Mouse (Mus musculus) monocyte, adult 2 months (primary cell): ENCODE data around the gene Tcap.
A peak's percentile ranks its signal among the peaks of the same experiment; 100 is the strongest.
"Not testable (repeated sequence)": the region's sequence is repeated elsewhere in the genome, so short reads cannot be mapped to it uniquely, and the experiment has no call there.

Experiments used
- DNase-seq, 2 experiments: peaks; one replicate each; pipeline ENCODE4 v3.0.0; 2022; ENCODE audit warnings: low spot score in 2 of 2, low read depth in 1 of 2

The Tcap gene

DNA sequence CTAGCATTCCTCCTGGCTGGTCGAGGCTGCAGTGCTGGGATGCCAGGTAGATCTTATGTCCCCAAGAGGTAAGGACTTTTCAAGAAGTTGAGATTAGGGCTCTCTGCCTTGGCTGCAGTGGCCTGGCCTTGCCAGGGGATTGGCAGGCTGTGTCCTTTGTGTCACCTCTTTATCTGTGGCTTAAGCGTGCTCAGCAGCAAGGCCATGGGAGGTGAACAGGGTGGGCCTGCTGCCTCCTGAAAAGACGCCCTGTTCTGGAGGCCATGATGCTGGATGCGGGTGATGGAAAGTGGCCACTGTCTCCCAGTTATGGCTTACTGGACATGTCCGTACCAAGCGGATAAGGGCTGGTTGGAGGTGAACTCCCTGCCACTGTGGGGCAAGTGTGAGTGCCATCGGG is 4.2 kb upstream of the Tcap start:
- no peak for DNase-seq

DNA sequence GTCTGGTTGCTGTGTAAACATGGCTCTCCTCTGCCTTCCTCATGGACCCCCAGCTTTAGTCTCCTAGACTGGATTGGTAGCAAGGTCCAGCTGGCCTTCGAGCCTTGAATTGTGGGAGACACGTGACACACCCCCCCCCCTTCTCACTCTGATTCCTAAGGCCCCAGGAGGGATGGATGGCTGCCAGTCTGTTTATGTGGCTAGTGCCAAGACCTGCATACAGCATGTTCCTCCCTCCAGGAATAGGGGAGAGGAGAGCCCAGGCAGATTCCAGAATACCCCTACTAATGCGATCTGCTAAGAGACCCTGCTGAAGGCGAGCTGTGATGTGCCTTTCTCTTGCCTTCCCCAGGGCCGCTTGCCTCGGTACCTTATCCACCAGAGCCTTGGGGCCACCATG is 3.5 kb upstream of the Tcap start:
- no peak for DNase-seq

DNA sequence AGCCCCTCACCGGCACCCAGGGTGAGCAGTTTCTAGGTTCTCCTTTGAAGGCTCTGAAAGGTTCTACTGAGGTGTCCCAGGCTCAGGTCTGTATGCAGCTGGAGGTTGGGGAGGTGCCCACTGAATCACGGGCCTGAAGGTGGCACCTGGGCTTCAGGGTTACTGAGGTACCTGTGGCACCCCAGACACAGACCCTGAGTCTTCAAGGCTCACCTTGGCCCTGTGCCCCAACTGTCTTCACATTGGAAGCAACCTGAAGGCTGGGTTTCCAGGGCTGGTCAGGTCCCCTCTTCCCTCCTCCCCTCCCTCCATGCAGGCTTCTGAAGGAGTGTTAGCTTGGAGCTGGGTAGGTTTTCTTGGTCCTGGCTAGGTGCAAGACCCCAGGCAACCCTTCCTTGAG is 2.0 kb upstream of the Tcap start:
- no peak for DNase-seq

DNA sequence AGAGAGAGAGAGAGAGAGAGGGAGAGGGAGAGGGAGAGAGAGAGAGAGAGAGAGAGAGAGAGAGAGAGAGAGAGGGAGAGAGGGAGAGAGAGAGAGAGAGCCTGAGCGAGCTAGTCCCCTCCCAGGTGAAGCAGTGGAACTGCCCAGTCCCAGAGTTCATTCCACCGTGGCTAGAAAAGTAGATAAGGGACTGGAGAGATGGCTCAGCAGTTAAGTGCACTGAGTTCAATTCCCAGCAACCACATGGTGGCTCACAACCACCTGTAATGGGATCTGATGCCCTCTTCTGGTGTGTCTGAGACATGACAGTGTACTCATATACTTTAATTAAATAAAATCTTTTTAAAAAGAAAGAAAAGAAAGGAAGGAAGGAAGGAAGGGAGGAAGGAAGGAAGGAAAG is 1.2 kb upstream of the Tcap start:
- DNase-seq: not testable (repeated sequence)

DNA sequence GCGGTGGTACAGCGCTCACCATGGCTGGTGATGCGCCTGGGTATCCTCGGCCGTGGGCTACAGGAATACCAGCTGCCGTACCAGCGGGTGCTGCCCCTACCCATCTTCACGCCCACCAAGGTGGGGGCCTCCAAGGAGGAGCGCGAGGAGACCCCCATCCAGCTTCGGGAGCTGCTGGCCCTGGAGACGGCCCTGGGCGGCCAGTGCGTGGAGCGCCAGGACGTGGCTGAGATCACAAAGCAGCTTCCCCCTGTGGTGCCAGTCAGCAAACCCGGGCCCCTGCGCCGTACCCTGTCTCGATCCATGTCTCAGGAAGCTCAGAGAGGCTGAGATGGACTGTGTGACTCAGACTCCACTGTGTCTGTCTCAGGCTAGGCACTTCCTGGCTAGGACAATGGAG is 605 bp downstream of the Tcap start:
- DNase-seq: no peak

DNA sequence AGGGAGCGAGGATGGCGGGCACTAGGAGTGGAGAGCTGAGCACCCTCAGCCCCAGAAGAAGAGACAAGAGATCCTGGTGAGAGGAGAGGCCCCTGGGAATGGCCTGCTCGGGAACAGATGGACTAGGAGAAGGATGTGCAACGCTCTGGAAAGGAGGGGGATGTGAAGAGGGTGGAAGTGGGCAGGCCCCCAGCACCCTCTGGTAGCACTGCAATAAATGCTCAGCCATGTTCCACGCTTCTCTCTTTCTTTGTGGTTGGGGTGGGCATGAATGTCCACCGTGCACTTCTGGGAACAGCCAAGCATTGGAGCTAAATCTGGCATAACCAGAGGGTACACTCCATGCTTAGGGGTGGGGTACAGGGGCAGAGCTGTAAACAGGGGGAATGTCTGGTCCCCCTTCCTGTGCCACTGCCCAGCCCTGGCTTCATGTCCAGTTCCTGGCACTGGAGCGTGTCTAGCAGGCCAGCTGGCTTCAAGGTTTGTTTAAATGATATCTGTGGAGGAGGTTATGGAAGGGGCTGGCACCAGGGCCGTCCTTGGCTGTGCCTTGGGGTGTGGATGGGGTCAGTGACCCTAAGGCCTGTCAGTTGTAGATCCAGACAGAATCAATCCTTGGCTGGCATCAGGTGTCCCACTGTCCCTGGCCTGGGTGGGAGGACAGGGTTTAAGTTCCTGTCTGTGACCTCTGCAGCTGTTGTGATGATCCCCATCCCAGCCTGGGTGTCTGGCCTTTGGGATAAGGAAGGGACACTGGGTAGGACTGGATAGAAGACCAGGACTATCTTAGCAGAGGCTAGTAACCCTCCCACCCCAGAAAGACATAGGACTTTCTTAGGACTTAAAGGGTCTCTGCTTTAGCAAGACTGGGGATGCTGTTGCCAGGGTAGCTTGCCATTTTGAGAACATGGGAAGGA is 1.4 kb downstream of the Tcap start:
- DNase-seq: no peak

DNA sequence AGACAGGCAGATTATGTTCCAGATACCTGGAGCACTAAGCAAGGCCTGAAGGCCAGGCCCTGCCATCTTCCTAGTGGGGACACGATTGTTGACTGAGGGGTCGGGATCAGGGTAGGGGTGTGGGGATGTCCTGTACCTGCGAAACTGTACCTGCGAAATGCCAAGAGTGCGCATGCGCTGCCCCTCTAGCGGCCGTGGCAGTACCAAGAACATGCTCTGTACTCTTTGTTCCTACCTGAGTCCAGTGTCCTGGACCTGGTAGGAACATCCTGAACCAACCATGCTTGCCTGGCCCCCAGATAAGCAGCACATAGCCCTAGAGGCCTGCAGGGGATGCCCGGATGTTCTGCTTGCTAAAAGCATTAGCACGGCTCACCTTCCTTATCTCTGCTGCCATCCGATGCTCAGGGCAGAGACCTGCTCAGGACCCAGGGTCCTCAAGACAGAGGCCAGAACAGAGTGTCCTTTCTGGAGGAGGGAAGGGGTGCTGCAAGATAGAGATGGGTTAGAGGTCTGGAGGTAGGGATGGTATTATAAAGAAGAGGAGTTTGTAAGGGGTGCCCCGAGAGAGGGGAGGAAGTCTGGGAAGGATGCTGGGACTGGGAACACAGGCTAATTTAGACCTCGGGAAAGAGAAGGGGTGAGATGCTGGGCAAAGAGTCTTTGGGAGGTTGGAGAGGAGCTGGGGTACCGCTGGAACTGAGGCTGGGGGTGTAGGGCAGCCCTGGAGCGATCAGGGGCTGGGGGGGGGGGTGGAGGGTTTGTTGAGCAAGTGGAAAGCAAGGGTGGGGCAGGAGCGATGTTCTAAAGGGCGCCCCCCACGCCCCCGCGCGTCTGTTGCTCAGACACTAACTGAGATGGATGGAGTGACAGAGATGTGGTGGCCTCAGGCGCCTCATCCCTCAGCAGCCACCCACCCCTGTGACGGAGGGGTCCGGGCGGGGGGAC is 2.3 kb downstream of the Tcap start, which contains the start of gene Pnmt:
Gene Pnmt (plus strand): TSS at position 813 of the 948 bp plus-strand sequence.
- no peak for DNase-seq

DNA sequence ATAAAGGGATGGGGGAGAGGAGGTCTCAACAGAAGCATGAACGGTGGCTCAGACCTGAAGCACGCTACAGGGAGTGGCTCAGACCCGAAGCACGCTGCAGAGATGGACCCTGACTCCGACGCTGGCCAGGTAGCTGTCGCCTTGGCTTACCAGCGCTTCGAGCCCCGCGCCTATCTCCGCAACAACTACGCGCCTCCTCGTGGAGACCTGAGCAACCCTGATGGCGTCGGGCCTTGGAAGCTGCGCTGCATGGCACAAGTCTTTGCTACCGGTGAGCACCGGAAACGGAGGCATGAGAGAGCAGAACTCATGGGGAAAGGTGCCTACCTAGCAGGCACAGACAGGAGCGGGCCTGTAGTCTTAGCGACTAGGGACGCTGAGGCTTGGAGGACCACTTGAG is 3.0 kb downstream of the Tcap start:
- DNase-seq: no peak

DNA sequence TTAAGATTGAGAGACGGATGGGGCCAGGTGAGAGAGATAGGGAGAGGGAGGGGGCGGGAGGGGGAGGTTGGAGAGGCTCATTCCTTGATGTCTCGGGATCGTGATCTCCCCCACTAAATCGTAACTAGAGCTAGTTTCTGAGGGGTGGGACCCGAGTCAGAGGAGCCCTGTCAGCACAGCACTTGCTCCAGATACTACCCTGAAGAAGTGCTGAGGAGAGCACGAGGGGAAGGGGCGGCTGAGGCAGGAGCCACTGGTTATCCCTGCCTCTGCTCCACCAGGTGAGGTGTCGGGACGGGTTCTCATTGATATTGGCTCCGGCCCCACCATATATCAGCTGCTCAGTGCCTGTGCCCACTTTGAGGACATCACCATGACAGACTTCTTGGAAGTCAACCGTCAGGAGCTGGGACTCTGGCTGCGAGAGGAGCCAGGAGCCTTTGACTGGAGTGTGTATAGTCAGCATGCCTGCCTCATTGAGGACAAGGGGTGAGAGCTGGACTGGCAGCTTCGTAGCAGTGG is 3.5 kb downstream of the Tcap start:
- DNase-seq: no peak

DNA sequence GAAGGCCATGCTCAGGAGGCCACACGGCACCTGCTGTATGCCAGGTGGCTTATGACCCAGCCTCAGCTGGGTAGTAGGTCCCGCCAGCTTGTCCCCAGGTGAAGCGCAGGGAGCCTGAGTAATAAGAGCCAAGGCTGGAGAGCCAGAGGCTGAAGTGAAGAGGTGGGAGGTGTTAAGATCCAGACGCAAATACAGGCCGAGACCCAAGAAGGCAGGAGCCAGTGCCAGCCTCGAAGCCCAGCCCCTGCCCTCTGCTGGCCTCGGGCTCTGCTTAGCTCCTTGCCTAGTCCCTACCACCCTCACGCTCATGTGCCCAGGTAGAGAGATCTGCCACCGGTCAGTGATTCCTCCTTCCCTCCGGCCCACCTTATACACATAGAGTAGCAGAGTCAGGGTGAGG is 4.7 kb downstream of the Tcap start:
- DNase-seq: no peak

DNA sequence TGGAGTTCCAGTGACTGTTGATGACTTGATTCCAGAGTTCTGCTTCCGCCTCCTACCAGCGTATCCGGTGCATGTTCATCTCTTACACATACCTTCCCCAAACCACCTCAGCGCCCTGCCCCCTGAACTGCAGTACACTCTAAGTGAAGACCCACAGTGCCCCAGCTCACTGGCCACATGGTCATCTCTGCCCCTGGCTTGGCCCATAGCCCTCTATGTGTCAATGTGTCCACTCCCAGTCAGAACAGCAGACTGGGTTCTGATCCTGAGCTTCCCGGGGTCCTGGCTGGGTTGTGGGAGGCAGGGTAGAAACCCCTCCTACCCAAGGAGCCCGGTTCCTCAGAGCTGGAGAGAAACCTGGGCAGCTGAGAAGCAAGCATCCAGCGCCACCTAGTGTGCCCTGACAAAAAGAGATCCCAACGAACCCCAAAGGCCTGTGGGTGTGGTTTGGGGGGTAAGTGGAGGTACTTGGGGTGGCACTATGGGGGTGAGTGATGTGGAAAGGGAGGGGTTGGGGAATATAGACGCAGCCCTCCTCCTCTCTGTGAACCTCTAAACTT is 5.7 kb downstream of the Tcap start:
- no peak for DNase-seq

DNA sequence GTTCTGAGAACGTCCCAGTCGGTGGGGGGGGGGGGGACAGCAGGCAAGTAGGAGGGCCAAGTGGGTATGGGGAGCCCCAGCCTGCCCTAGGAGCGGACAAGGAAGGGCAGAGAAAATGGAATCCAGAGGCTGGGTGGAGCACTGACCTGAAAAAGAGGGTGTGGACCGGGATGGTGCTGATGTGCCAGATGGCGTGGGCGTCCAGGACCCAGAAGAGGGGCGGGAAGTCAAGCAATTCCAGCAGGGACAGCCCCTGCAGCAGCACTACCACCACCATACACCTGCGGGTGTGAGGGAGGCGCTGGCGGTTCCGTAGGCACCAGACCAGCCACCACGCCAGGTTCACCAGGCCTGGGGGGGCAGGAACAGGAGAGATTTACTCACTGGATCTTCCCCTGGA is 6.5 kb downstream of the Tcap start:
- no peak for DNase-seq

DNA sequence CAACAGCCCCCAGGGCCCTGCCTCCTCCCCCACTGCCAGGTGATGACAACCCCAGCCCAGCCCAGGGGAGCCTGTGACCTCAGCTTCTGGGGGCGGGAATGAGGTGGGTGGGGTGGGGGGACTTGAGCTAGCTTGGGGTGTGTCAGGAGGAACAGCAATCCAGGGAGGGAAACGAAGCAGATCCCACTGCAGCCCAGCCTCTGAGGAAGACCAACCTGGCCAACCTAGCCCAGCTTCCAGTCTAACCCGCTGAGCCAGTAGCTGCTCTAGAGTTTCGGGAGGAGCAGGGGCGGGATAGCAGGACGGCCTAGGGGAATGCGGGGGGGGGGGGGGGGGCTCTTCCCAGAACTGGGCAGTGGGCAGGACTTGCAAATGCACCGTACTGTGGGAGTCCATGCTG is 8.4 kb downstream of the Tcap start:
- no peak for DNase-seq

DNA sequence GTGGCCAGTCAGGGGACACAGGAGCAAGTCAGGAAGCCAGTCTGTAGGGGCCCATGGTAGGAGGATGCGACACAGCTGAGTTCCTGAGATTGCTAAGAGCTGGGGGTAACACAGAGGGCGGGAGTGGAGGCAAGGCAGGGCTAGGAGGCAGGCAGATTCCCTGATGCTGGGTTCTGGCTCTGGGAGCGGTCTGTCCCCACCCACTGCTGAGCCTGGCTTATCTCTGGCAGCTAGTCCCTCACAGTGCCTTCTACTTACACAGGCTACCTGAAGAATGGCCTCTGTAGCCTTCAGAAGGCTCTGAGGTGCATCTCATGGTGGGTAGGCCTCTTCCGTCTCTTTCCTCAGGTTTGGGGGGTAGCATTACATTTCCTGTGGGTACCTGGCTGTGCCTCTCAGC is 9.0 kb downstream of the Tcap start:
- no peak for DNase-seq

DNA sequence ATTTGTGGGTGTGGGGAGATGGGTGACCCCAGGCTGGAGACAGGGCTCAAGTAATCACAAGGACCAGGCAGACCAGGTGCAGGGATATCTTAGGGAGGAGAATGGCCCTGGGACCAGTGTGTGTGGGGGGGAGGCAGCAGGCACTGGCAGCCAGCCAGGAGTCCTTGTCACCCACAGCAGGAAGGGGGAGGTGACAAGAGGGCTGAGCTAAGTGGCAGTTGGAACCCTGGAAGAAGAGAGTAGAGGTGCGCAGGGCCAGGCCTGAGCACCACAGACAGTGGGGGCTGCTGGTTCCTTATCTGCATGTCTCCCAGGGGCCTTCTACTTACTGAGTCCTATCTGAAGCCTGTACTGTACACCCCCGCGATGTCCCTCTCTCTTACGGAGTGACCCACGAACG is 9.7 kb downstream of the Tcap start:
- DNase-seq: no peak

DNA sequence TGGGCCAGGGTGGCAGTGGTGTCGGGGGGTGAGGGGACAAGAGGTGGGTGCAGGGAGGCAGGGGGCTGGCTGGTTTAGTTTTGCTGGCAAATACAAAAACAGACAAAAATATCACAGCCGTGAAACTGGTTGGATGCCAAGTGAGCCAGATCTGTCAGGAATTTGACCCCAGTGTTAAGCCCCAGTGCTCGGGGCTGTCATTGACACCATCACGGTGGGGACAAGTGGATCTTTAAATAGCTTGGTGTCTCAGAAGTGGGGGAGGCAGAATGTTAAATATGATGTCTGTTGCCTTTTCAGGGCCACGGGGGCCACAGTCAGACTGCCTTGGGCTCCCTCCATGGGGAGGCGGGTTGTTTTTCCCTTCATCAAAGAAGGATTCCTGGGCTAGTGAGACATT is 10.7 kb downstream of the Tcap start:
- DNase-seq: no peak

DNA sequence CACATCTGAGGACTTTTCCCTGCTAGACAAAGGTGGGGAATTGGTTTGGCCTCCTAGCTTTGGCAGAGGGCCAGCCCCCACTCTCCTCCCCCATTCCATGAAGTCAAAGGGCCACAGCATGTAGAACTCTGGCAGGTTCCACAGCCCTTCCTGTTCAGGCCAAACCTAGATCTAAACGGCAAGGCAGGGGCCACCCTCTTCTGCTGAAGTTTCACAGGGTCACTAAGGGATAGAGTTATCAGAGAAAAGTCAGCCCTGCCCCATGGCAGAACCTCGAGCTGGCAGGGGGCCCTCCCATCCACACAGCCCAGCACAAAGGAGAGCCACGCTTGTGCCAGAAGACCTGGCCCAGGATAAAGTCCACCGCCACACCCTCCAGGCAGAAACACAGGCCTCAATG is 11.4 kb downstream of the Tcap start:
- DNase-seq: no peak

DNA sequence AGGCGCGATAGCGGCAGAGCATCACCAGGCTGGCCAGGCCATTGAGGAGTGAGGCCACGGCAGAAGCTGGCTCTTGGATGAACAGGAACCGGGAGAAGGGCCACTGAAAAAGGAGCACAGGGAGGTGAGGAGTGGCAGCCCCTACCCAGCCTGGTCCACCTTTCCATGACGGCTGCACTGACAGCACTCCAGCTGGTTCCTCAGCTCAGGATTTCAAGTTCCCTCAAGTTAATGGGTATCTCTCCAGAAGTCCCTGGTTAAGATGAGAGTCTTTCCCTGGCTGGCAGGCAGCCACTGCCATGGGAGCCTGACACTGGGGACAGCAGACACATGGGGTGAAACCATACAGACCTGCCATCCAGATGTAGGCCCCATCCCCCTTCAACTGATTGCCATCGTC is 14.3 kb downstream of the Tcap start:
- DNase-seq: no peak

DNA sequence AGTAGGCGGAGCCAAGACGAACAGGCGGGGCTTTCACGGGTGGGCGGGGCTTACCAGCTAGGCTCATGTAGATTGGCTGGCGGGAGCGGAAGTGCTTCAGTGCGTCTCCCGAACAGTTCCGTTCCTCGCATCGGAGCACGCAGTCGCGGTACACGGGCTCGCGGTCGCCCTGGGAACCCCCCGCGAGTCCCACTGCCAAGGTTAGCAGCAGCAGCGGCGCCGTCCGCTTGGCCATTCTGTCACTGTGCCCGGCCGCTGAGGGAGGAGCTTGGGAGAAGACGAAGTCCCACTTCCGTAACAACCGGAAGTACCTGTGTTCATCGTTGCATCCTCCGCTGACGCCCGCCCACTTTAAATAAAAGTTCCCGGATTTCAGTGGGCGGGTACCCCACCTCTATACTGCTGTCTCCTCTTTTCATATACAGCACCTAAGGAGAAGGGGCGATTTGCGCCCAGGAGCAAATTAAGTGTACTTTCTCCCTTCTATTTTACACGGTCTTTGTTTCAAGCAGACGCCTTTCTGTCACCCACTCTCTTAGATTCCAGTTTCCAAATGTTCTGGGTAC is 16.6 kb downstream of the Tcap start, which contains the start of gene Pgap3:
Gene Pgap3 (minus strand): TSS at position 330 of the 566 bp plus-strand sequence.
- DNase-seq: peak; percentile 44 to 76

DNA sequence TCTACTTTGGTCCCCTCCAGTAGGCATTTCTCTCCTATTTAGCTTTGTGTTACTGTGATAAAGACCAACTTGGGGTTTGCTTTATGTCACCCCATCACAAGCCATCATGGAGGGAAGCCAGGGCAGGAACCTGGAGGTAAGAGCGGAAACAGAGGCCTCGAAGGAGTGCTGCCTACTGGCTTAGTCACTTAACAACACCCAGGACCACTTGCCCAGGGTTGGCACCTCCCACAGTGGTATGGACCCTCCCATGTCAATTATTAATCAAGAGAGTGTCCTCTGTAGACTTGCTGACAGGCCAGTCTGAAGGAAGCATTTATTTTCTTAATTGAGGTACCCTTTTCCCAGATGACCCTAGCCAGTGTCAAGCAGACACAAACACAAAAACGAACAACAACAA is 17.2 kb downstream of the Tcap start:
- DNase-seq: no peak

DNA sequence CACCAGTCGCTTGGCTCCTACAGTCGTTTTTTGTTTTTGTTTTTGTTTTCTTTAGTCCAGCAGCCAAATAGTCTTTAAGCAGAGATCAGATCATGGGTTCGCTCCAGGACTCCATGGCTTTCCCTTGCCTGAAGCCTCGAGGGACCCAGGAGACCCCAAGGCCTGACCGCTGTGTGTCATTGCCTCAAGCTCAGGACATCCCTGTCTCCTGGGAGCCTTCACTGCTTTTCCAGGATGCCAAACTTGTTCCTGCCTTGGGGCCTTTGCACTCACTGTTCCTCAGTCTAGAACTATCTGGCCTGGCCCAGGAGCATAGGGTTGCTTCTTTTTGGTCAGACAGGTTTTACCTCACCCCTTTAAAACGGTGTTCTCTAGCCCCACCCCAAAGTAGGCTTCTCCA is 23.0 kb downstream of the Tcap start:
- no peak for DNase-seq
